Mouse (Mus musculus) cortical plate, adult 2 months (tissue): ENCODE results near the gene Rora. TPM values are rescaled to one million over a fixed set of nuclear protein-coding genes. Genes with fewer than 3 reads are reported as not detected.

Experiments used
- H3K27ac ChIP-seq: fragments of 200-500 bp; 2 replicates; pipeline ENCODE4 v1.5.1; 2012; ENCODE audit warnings: low read length, control low read depth, inconsistent platforms; ENCODE audit not compliant: insufficient read depth
- H3K4me1 ChIP-seq: fragments of 200-500 bp; 2 replicates; pipeline ENCODE4 v1.6.1; 2011; ENCODE audit warnings: low read length; ENCODE audit not compliant: control insufficient read depth, insufficient read depth
- H3K4me3 ChIP-seq: fragments of 200-500 bp; 2 replicates; pipeline ENCODE4 v1.5.1; 2011; ENCODE audit warnings: mild to moderate bottlenecking, low read length, control low read depth; ENCODE audit not compliant: insufficient read depth
- CTCF ChIP-seq: fragments of 200-500 bp; IDR thresholded peaks from 2 replicates; pipeline ENCODE4 v1.5.1; 2011; ENCODE audit warnings: mild to moderate bottlenecking, control low read depth, low read length; ENCODE audit not compliant: insufficient read depth; ENCODE audit errors: extremely low read depth
- POLR2A ChIP-seq: fragments of 200-500 bp; IDR thresholded peaks from 2 replicates; pipeline ENCODE4 v1.6.1; 2011; ENCODE audit warnings: mild to moderate bottlenecking, low read length, control low read depth; ENCODE audit not compliant: insufficient read depth; ENCODE audit errors: extremely low read depth
- polyA plus RNA-seq: library from polyadenylated mRNA; depleted of rRNA; stranded (reverse); fragments of >200 nt; gene quantifications from 2 replicates; pipeline ENCODE4 v1.2.3, GENCODE M21; 2012

Rora gene
- polyA plus RNA-seq, 1 experiment: 23.6 TPM

DNA sequence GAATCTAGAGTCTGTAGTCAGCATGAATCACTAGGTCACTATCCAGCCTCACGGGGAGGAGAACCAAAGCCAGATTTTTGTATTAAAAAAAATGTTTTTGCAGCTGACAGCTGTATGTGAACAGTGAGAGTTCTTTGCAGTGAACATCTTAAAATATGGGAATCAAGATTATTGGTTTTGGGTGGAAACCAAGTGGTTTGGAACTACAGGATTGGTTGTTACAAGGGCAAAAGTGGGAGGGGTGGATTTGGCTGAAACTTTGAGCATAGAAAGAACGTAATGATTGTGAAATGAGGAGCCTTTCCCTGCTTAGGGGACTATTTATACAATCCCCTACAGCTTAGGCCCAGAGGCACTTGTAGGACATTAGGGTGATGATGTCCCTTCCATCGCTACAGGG is 173.9 kb downstream of the Rora start:
- no peak overlapping the region for H3K4me3 ChIP-seq
- no peak overlapping the region for H3K27ac ChIP-seq
- H3K4me1 ChIP-seq: peaks cover 2% of the 10 kb centered on the region; the same call in 1 of the 2 replicates
- TF ChIP-seq CTCF (no peak), POLR2A (no peak)

DNA sequence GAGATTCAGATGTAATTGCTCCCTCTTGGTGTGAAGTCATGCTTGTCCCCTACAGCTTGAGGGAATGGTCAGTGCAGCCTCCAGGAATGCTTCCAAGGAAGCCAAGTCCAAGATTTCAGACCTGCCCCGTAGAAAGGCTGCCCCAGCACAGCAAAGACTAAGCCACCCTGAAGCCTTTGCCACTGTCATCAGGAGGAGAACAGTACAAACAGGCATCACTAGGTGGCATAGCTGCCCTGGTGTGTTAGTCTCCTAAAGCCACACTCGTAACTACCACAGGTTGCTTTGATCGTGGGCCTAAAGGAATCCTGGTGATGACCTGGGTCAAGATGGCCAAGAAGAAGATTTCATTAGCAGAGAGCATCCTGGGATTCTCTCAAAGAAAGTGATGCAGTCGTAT is 176.3 kb downstream of the Rora start:
- H3K27ac ChIP-seq: no peak overlapping the region
- TF ChIP-seq CTCF: peak; percentile 73
- TF ChIP-seq POLR2A: no peak
- H3K4me3 ChIP-seq: no peak overlapping the region

DNA sequence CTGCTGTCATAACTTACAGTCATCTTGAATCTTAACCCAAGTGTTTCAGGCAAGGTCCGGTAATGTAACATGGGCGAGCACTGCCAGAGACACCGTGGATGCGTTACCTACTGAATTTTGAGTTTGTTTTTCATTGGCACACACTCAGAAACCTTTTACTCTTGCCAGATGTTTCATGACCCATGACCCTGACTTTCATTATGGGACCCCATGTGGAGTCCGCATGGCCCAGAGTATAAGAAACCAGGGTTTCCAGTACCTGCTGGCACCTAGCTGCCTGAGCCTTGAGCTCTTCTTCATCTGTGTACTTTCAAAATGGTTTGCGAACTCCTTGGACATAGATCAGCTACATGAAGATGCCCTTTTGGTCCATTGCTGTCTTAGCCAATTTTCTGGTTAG is 179.7 kb downstream of the Rora start:
- no peaks in the 10 kb centered on the region for H3K4me1 ChIP-seq
- TF ChIP-seq POLR2A (no peak), CTCF (no peak)
- no peak overlapping the region for H3K27ac ChIP-seq
- no peak overlapping the region for H3K4me3 ChIP-seq

More for the DNA sequence above, 176.3 kb downstream of the Rora start:
- peaks cover 2% of the 10 kb centered on the region; the same call in 1 of the 2 replicates for H3K4me1 ChIP-seq

DNA sequence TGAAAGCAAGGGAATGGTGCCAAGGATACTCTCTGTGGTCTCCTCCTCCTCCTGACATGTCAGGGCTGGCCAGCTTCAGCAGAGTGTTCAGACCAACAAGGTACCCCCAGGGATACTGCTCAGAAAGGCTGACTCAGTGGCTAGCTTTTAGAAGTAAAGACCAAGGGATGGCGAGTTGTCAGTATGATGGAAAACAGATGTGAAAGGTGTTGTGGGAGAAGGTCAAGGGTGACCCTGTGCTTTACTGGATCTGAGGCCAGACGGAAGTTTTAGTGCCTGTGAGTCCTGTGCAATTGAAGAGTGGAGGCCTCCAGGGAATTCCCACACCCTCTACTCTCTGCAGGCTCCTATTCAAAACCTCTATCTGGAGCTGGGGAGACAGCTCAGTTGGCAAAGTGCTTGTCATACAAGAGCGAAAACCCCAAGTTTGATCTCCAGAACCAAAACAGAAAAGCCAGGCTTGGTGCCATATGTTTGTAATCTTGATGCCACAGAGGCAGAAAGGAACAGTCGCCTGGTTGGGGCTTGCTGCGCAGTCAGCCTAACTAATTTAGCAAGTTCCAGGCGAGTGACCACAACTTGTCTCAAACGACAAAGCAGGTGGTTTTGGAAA is 181.6 kb downstream of the Rora start:
- Histone ChIP-seq H3K4me1 (no peaks in the 10 kb centered on the region), H3K27ac (no peak overlapping the region), H3K4me3 (no peak overlapping the region)
- TF ChIP-seq POLR2A (no peak), CTCF (no peak)

DNA sequence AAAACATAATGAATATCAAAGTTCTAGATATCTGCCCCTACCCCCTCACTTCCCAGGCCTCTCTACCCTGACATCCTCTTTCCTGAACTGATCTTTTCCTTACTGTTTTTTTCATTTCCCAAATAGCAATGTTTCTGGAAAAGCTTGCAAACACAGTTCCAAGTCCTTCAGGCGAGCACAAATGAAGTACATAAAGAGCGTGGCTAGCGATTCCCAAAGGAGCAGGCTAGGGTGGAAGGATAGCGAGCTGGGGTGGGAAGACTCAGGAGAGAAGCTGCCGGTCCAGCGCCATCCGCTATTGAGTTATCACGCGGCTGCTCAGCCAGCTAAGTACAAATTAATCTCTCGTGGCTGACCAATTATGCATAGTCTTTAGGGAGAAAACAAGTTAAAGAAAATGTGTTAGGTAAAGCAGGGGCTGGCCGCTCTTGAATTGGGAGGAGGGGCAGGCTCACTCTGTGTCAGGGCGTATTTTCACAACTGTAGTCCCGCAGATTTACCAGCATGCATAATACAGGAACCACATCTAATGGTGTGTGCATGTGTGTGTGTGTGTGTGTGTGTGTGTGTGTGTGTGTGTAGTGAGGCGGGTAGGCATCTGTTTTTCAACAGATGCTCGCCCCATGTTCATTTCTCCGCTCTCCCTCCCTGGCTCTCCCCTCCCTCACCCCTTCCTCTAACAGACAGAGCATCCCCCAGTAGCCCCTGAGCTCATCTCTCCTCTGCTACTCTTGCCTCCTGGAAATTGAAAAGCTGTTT is 188.7 kb downstream of the Rora start:
- Histone ChIP-seq H3K27ac (no peak overlapping the region), H3K4me1 (peaks cover 4% of the 10 kb centered on the region), H3K4me3 (peak overlapping the region; percentile 12; the same call in 1 of the 2 replicates)
- TF ChIP-seq CTCF (no peak), POLR2A (no peak)

DNA sequence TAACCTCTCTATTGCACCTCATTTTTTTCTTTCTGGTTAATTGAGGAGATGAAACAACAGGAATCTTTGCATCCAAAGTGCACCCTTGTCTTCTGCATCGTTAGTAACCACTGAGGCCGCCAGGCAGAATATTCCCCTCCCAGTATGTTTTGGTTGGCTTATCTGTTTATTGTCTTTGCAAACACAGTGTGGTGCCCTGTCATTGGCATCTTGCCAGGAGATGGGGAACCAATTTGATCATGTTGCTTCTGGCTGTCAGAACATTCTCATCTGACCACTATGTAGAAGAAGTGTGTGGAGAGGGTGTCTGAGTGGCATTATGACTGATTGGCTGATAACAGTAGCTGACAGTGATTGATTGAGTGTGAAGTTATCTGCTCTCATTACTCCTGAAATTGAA is 192.0 kb downstream of the Rora start:
- no peak overlapping the region for H3K4me3 ChIP-seq
- TF ChIP-seq CTCF (no peak), POLR2A (no peak)

DNA sequence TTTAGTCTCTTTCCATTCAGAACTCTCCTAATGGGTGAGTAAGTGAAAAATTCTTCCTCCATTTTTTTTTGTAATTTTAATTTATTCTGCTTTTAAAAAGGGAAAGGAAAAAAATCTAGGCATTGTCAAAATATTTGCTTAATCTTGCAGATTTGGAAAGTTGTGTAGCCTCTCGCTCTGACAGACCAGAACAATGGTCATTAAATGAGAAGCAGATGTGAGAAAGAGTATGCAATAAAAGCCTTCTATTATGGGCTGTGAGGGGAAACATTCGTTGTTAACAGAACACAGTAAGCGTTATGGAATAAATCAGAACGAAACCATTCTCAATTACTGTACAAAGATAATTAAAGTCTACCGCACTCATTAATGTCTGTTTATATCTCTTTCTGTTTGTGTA is 196.7 kb downstream of the Rora start:
- H3K4me1 ChIP-seq: no peaks in the 10 kb centered on the region
- H3K4me3 ChIP-seq: no peak overlapping the region
- no peak overlapping the region for H3K27ac ChIP-seq
- TF ChIP-seq CTCF (no peak), POLR2A (no peak)

More for the DNA sequence above, 192.0 kb downstream of the Rora start:
- Histone ChIP-seq H3K4me1 (peaks cover 4% of the 10 kb centered on the region), H3K27ac (no peak overlapping the region)

DNA sequence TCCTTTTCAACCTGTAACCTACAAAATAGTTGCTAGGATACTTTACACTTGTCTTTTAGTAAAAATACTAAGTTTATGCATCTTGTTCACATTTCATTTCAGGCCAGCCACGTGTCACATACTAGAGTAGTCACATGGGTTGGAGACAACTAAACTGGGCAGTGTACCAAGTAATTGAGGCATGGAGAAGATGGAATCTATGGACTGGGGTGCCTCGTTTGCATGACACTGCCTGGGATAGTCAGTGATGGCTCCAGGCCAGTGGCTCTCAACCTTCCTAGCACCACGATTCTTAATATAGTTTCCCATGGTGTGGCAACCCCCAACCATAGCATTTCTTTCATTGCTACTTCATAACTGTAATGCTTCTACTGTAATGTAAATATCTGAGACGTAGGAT is 198.6 kb downstream of the Rora start:
- H3K4me1 ChIP-seq: no peaks in the 10 kb centered on the region
- H3K4me3 ChIP-seq: no peak overlapping the region
- H3K27ac ChIP-seq: no peak overlapping the region
- TF ChIP-seq POLR2A (no peak), CTCF (no peak)

DNA sequence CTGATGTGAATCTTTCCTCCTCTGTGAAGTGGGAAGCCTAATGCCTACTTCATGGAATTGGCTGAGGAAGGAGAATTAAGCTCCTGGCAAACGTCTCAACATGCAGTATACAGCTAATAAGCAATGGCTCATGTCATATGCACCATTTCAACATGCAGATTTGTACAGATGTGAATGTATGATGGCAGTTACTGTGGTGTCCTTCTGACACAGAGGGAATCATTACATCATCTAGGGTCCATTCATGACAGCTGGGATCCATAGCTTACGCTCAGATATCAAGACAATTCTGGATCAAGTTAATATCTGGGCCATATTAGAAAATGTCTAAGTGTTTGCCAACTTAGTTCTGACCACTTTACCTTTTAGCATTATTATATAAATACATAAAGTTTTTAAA is 199.3 kb downstream of the Rora start:
- Histone ChIP-seq H3K4me1 (no peaks in the 10 kb centered on the region), H3K4me3 (no peak overlapping the region), H3K27ac (no peak overlapping the region)
- no peak for TF ChIP-seq CTCF
- TF ChIP-seq POLR2A: no peak

DNA sequence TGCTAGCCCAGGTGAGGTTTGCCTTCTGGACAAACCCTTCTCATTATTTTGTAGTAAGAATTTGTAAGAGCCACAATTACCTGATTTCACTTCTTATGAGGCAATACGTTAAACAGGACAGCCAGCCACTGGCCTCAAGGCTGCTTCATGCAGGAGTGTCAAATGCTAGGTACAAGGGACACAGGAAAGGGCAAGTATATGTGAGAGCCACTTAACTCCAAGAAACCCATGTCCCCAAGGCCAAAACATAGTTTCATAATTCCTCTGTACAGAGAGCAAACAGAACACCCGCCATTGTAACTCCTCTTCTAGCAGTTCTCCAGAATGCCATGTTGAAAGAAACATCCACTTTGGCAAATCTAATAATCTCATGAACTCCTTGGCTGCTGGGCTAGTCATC is 205.9 kb downstream of the Rora start:
- TF ChIP-seq CTCF (no peak), POLR2A (no peak)
- no peak overlapping the region for H3K4me3 ChIP-seq
- no peak overlapping the region for H3K27ac ChIP-seq
- no peaks in the 10 kb centered on the region for H3K4me1 ChIP-seq
